Mouse (Mus musculus) thymus, postnatal 10 days (tissue): ENCODE results near the gene Cyp51.
A peak's percentile ranks its signal among the peaks of the same experiment; 100 is the strongest.
"Not testable (repeated sequence)": the region's sequence is repeated elsewhere in the genome, so short reads cannot be mapped to it uniquely, and the experiment has no call there.

Experiments used
- DNase-seq, 2 experiments: peaks; one replicate each; pipeline ENCODE4 v3.0.0; 2021; ENCODE audit warnings: low spot score in 2 of 2

Gene Cyp51

GRCm38 (mm10) chr5:4104341-4105040 is at the start of gene Cyp51:
Gene Cyp51, minus strand, starts transcription at chr5:4104746.
- DNase-seq = peak; percentile 85

- DNase-seq = no peak
Observed at GRCm38 (mm10) chr5:4112570-4113098, 8.1 kb upstream of the Cyp51 start.

GRCm38 (mm10) chr5:4107056-4107455 is 2.5 kb upstream of the Cyp51 start:
- not testable (repeated sequence) for DNase-seq

- DNase-seq = no peak
Observed at GRCm38 (mm10) chr5:4105651-4106186, 1.2 kb upstream of the Cyp51 start.

- peak in 1 of 2 experiments; percentile 35 for DNase-seq
Observed at GRCm38 (mm10) chr5:4103626-4104340, 763 bp downstream of the Cyp51 start.

GRCm38 (mm10) chr5:4101770-4102169 is 2.8 kb downstream of the Cyp51 start:
- no peak for DNase-seq

- no peak for DNase-seq
Observed at GRCm38 (mm10) chr5:4101031-4101430, 3.5 kb downstream of the Cyp51 start.

GRCm38 (mm10) chr5:4094471-4094870 is 10.1 kb downstream of the Cyp51 start:
- no peak for DNase-seq

- no peak for DNase-seq
Observed at GRCm38 (mm10) chr5:4088190-4088589, 16.4 kb downstream of the Cyp51 start.

- DNase-seq = no peak
Observed at GRCm38 (mm10) chr5:4086309-4086708, 18.2 kb downstream of the Cyp51 start.

- no peak for DNase-seq
Observed at GRCm38 (mm10) chr5:4084948-4085347, 19.6 kb downstream of the Cyp51 start.

GRCm38 (mm10) chr5:4081513-4081912 is 23.0 kb downstream of the Cyp51 start:
- no peak for DNase-seq

GRCm38 (mm10) chr5:4080861-4081260 is 23.7 kb downstream of the Cyp51 start:
- no peak for DNase-seq

- DNase-seq = no peak
Observed at GRCm38 (mm10) chr5:4079086-4079485, 25.5 kb downstream of the Cyp51 start.

- DNase-seq = no peak
Observed at GRCm38 (mm10) chr5:4067203-4067602, 37.3 kb downstream of the Cyp51 start.

- DNase-seq = no peak
Observed at GRCm38 (mm10) chr5:4066476-4067115, 38.0 kb downstream of the Cyp51 start.

- no peak for DNase-seq
Observed at GRCm38 (mm10) chr5:4060313-4060712, 44.2 kb downstream of the Cyp51 start.

- DNase-seq = no peak
Observed at GRCm38 (mm10) chr5:4040922-4041321, 63.6 kb downstream of the Cyp51 start.

GRCm38 (mm10) chr5:4040372-4040771 is 64.2 kb downstream of the Cyp51 start:
- peak in 1 of 2 experiments; percentile 17 for DNase-seq

GRCm38 (mm10) chr5:4039351-4039750 is 65.2 kb downstream of the Cyp51 start:
- DNase-seq = no peak

- no peak for DNase-seq
Observed at GRCm38 (mm10) chr5:4036686-4037085, 67.9 kb downstream of the Cyp51 start.

GRCm38 (mm10) chr5:4031846-4032245 is 72.7 kb downstream of the Cyp51 start:
- no peak for DNase-seq
